Comparison of ENCODE assay signal across 13 mouse cellular contexts in the genomic region with DNA sequence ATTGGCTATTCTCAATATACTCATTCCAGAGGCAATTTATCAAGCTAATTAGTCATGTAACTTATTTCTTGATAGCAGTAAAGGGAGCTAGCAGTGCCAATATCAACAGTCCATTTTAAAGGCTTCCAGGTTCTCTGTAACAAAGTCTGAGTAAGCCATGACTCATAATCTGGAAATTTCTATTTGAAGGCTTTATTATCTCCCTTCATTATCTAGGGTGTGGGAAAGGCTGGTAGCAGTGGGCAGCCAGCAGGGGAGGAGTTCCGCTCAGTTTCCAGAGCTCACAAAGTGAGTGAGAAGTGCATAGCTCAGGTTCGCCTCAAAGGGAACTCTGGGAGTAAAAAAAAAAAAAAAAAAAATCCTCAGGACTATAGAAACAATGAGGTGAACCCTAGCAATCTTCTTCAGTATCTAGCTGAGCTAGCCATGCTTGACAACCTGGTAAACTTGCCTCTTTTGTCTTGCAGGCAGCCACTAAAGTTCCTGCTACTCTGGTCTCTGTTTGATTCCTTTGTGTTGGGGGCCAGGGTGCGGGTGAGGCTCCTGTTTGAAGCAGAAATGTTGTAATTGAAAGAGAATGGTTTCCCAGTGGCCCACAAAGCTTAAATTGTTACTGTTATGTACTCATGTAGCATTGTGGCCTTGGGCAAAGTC.
DNase-seq lines count a peak whose midpoint lies in the region; ATAC-seq and TF ChIP-seq lines count a peak whose summit lies in the region.
"Had no signal": no experiment of that assay in that cellular context is flagged by ENCODE, and none has a peak within 500 bp of the region (broad histone marks: within the 10 kb centered on the region; RNA-seq: fewer than 3 reads in every experiment).

No protein-coding gene starts in this region.

- 21% methylated on average over 3 of the region's 3 CpGs for WGBS in embryonic facial prominence, embryonic 12.5 days
- WGBS in embryonic facial prominence, embryonic 10.5 days = 9% methylated on average over 3 of the region's 3 CpGs
- 36% methylated on average over 3 of the region's 3 CpGs for WGBS in lung, postnatal 0 days
- 37% methylated on average over 3 of the region's 3 CpGs for WGBS in stomach, embryonic 14.5 days

- H3K36me3 ChIP-seq in embryonic facial prominence, embryonic 12.5 days = no peaks in the 10 kb centered on the region
- H3K36me3 ChIP-seq in embryonic facial prominence, embryonic 10.5 days (replicated peaks) = no peaks in the 10 kb centered on the region
- no peaks in the 10 kb centered on the region for H3K36me3 ChIP-seq in lung, postnatal 0 days (ENCODE audit: insufficient read depth, low read length)
- H3K36me3 ChIP-seq in stomach, embryonic 14.5 days (ENCODE audit: control insufficient read depth, insufficient read depth, low read length) = no peaks in the 10 kb centered on the region
- H3K36me3 ChIP-seq: embryonic facial prominence, embryonic 13.5 days had no signal

- no peak for TF ChIP-seq EP300 in lung, postnatal 0 days (IDR thresholded peaks at IDR 0.05)

- no peak overlapping the region for H3K4me2 ChIP-seq in embryonic facial prominence, embryonic 12.5 days (replicated peaks)
- no peak overlapping the region for H3K4me2 ChIP-seq in lung, postnatal 0 days (replicated peaks; ENCODE audit: low read depth, low read length)
- H3K4me2 ChIP-seq in stomach, embryonic 14.5 days (replicated peaks; ENCODE audit: low read depth, low read length) = no peak overlapping the region
- H3K4me2 ChIP-seq: embryonic facial prominence, embryonic 13.5 days had no signal

- ATAC-seq in embryonic facial prominence, embryonic 12.5 days (ENCODE audit: insufficient number of reproducible peaks, insufficient read depth, low FRiP score, low TSS enrichment) = 0 out of 2 replicates have a peak, but pooled peaks have one; percentile 64
- no peak for ATAC-seq in lung, postnatal 0 days
- peak; percentile 93 for ATAC-seq in stomach, embryonic 14.5 days (ENCODE audit: insufficient number of reproducible peaks, insufficient read depth, low FRiP score, low read depth)

- no peaks in the 10 kb centered on the region for H3K27me3 ChIP-seq in embryonic facial prominence, embryonic 12.5 days
- no peaks in the 10 kb centered on the region for H3K27me3 ChIP-seq in embryonic facial prominence, embryonic 10.5 days (replicated peaks; ENCODE audit: low read depth, poor library complexity, severe bottlenecking)
- no peaks in the 10 kb centered on the region for H3K27me3 ChIP-seq in lung, postnatal 0 days (replicated peaks; ENCODE audit: insufficient read depth, low read length)
- no peaks in the 10 kb centered on the region for H3K27me3 ChIP-seq in stomach, embryonic 14.5 days (ENCODE audit: control insufficient read depth, insufficient read depth, low read length)
- H3K27me3 ChIP-seq: embryonic facial prominence, embryonic 13.5 days had no signal

- H3K4me1 ChIP-seq in embryonic facial prominence, embryonic 12.5 days = no peaks in the 10 kb centered on the region
- peaks cover 11% of the 10 kb centered on the region for H3K4me1 ChIP-seq in embryonic facial prominence, embryonic 10.5 days
- no peaks in the 10 kb centered on the region for H3K4me1 ChIP-seq in lung, postnatal 0 days (ENCODE audit: insufficient read depth, low read depth, low read length)
- no peaks in the 10 kb centered on the region for H3K4me1 ChIP-seq in stomach, embryonic 14.5 days (ENCODE audit: control insufficient read depth, insufficient read depth, low read length)

- H3K27ac ChIP-seq in embryonic facial prominence, embryonic 12.5 days = no peak overlapping the region
- H3K27ac ChIP-seq in embryonic facial prominence, embryonic 10.5 days (replicated peaks) = no peak overlapping the region; the same call in 1 of the 2 replicates
- H3K27ac ChIP-seq in lung, postnatal 0 days (ENCODE audit: low read length) = no peak overlapping the region
- no peak overlapping the region; the same call in 1 of the 2 replicates for H3K27ac ChIP-seq in stomach, embryonic 14.5 days (ENCODE audit: low read length)
- H3K27ac ChIP-seq: embryonic facial prominence, embryonic 13.5 days; liver, embryonic 14.5 days had no signal

- no peak for DNase-seq in embryonic facial prominence, embryonic 10.5 days (ENCODE audit: low spot score)
- DNase-seq in lung, postnatal 0 days (ENCODE audit: low spot score) = peak; percentile 30
- DNase-seq in lung, postnatal 14 days = no peak
- peak; percentile 21 for DNase-seq in embryo, embryonic 11 days
- DNase-seq in neural tube, embryonic 10.5 days (ENCODE audit: extremely low spot score, low spot score) = no peak
- no peak for DNase-seq in gastrocnemius, postnatal 4 days (ENCODE audit: low spot score in 2 of 2)
- DNase-seq: adrenal gland, postnatal 25 days; gastrocnemius, postnatal 25 days; right cerebral cortex, postnatal 25 days had no signal

- no peak for TF ChIP-seq CTCF in lung, postnatal 0 days (IDR thresholded peaks at IDR 0.05)

- no peak overlapping the region for H3K9ac ChIP-seq in embryonic facial prominence, embryonic 12.5 days
- no peak overlapping the region for H3K9ac ChIP-seq in lung, postnatal 0 days (replicated peaks; ENCODE audit: low read depth)
- no peak overlapping the region for H3K9ac ChIP-seq in stomach, embryonic 14.5 days (replicated peaks; ENCODE audit: low read depth, low read length)
- H3K9ac ChIP-seq: embryonic facial prominence, embryonic 13.5 days; liver, embryonic 14.5 days had no signal

- no peaks in the 10 kb centered on the region for H3K9me3 ChIP-seq in embryonic facial prominence, embryonic 12.5 days
- H3K9me3 ChIP-seq in embryonic facial prominence, embryonic 10.5 days = no peaks in the 10 kb centered on the region
- H3K9me3 ChIP-seq in lung, postnatal 0 days (ENCODE audit: low read length) = no peaks in the 10 kb centered on the region
- H3K9me3 ChIP-seq in stomach, embryonic 14.5 days (ENCODE audit: control insufficient read depth, low read depth, low read length) = no peaks in the 10 kb centered on the region
- H3K9me3 ChIP-seq: embryonic facial prominence, embryonic 13.5 days had no signal

- no peak overlapping the region for H3K4me3 ChIP-seq in embryonic facial prominence, embryonic 12.5 days
- H3K4me3 ChIP-seq in embryonic facial prominence, embryonic 10.5 days = no peak overlapping the region
- H3K4me3 ChIP-seq in lung, postnatal 0 days (ENCODE audit: low read depth, low read length) = no peak overlapping the region
- H3K4me3 ChIP-seq in stomach, embryonic 14.5 days (ENCODE audit: low read depth, low read length) = no peak overlapping the region
- H3K4me3 ChIP-seq: embryonic facial prominence, embryonic 13.5 days had no signal

Comparison
In these comparisons a context has a peak if more than half of its experiments do, and no peak if none do; other contexts are left out.
1. DNase-seq: peak in lung, postnatal 0 days (single experiment) and embryo, embryonic 11 days (single experiment); none in embryonic facial prominence, embryonic 10.5 days (single experiment), lung, postnatal 14 days (single experiment), neural tube, embryonic 10.5 days (single experiment) and gastrocnemius, postnatal 4 days (0 of 2).